Mouse (Mus musculus) small intestine, adult 2 months (tissue): ENCODE measurements around the gene Stxbp5l.

Experiments
- CTCF ChIP-seq: fragments of 200-500 bp; IDR thresholded peaks from 2 replicates; pipeline ENCODE4 v1.5.1; 2012; ENCODE audit warnings: low read depth, mild to moderate bottlenecking, control low read depth, inconsistent platforms, low read length, moderate library complexity, mixed read lengths; ENCODE audit not compliant: insufficient replicate concordance, insufficient read length; ENCODE audit errors: extremely low read depth
- POLR2A ChIP-seq: fragments of 200-500 bp; IDR thresholded peaks from 2 replicates; pipeline ENCODE4 v1.6.1; 2012; ENCODE audit warnings: low read depth, mild to moderate bottlenecking, control low read depth, inconsistent platforms, low read length, moderate library complexity

- TF ChIP-seq POLR2A = no peak
- no peak for TF ChIP-seq CTCF
These were observed 165.6 kb downstream of the Stxbp5l start for GRCm38 (mm10) chr16:37219151-37219550.
